Mouse (Mus musculus): ENCODE measurements around the gene Krt80. TPM values are rescaled to one million over a fixed set of nuclear protein-coding genes. Genes with fewer than 3 reads are reported as not detected.

The Krt80 gene
- polyA plus RNA-seq, 1 experiment from 2014 or later = 0.80 TPM

DNA sequence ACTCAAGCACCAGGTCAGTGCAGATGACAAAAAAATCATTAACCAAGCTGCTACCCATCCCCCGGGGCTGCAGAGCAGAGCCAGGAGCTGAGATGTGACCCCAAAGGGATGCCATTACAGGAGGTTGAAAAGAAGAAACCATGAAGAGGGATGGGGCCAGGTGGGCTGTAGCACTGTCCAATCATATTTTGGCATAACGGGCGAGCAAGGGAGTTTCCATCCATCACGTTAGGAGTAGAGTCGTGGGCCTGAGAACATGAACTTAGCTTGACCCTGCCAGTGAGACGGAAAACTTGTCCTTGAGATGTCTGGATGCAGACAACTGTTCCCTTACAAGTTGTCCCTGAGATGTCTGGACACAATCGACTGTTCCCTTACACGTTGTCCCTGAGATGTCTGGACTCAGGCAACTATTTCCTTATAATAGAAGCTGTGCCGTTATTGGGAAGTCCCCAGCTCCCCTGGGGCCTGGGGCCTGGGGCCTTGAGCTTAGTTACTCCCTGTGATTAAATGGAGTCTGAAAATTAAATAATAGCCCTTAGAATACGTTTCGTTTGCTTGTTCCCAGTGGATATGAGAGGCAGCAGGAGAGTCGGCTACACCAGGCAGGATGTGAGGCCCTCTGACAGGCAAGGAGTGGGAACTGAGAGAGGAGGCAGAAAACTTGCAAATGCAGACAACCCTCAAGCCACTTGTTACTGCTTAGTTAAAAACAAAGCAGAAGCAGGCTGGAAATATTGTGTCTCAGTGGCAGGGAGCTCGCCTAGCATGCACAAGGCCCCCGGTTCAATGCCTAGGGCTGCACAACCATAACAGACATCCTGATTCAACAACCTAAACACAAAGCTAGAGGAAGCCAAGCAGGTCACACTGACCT lies 50.8 kb downstream of the Krt80 start:
- Histone ChIP-seq H3K36me3 (no peaks in the 10 kb centered on the region), H3K4me3 (no peak overlapping the region), H3K27me3 (ENCODE audit: insufficient read depth, poor library complexity, severe bottlenecking) (no peaks in the 10 kb centered on the region), H3K4me1 (peaks cover 46% of the 10 kb centered on the region), H3K27ac (peak overlapping the region; percentile 75), H3K9me3 (no peaks in the 10 kb centered on the region)
- WGBS = 54% methylated on average over 14 of the region's 14 CpGs
- DNase-seq (ENCODE audit: low spot score) = no peak

DNA sequence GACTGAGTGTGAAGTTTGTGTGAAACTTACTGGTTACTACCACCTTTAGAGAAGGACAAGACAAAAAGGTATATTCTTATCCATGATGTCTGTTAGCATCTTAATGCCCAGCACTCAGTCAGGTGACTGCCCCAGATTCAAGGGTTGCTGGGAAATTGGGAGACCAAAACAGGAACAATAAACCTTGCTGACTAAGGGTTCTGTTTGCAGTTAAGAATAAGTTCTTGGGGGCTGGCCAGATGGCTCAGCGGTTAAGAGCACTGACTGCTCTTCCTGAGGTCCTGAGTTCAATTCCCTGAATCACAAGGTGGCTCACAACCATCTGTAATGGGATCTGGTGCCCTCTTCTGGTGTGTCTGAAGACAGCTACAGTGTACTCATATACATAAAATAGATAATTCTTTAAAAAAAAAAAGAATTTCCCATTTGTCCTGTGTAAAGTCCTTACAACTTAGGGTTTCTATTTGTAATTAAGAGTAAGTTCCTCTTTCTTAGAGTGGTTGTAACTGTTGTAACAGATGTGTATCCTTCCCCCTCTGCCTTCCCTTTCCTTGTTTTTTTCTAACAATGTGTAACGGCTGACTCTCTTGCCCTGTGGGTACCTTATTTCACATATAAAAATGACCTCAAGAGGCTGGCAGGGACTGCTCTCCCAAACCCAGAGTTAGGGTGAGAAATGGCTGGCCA lies 52.0 kb downstream of the Krt80 start:
- 73% methylated on average over 2 of the region's 2 CpGs for WGBS
- Histone ChIP-seq H3K27me3 (ENCODE audit: insufficient read depth, poor library complexity, severe bottlenecking) (no peaks in the 10 kb centered on the region), H3K36me3 (no peaks in the 10 kb centered on the region), H3K9me3 (no peaks in the 10 kb centered on the region), H3K4me3 (no peak overlapping the region), H3K4me1 (peaks cover 46% of the 10 kb centered on the region), H3K27ac (peak overlapping the region; percentile 75)
- no peak for DNase-seq (ENCODE audit: low spot score)

DNA sequence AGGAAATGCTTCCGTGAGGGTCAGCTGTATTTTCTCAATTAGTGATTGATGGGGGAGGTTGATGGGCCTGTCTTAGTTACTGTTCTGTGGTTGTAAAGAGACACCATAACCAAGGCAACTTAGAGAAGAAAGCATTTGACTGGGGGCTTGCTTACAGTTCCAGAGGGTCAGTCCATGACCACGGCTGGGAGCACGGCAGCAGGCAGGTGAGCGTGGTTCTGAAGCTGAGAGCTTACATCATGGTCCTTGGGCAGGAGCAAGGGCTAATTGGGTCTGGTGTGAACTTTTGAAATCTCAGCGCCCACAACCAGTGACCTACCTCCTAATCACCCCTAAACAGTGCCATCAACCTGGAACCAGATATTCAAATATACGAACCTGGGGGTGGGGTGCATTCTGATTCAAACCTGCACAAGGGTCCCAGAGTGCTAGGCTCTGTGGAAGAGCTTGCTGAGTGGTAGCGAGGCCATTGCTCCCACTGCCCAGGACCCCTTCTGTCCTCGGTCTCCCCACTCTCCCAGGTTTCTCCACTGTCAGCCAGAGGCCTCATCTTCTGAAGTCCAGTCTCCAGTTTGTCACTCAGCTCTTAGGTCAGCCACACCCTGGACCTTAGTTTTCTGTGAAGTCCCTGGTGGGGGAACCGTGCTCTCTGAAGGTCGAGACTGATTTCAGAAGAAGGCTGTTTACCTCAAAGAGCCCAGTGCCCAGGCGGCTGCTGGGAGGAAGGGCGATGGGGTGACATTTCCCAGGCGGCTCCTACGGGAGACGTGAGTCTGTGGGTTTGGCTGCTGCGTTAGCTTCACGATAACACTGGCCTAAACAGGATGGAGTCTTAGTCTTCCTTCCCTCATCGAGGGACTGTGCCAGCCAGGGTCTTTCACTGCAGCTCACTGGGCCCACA lies 52.8 kb downstream of the Krt80 start:
- Histone ChIP-seq H3K9me3 (no peaks in the 10 kb centered on the region), H3K27ac (peak overlapping the region; percentile 79), H3K4me3 (0 out of 2 replicates have a peak overlapping the region, but pooled peaks have one; percentile 12), H3K27me3 (ENCODE audit: insufficient read depth, poor library complexity, severe bottlenecking) (no peaks in the 10 kb centered on the region), H3K36me3 (no peaks in the 10 kb centered on the region), H3K4me1 (peaks cover 43% of the 10 kb centered on the region)
- DNase-seq (ENCODE audit: low spot score) = no peak
- 53% methylated on average over 18 of the region's 18 CpGs for WGBS

DNA sequence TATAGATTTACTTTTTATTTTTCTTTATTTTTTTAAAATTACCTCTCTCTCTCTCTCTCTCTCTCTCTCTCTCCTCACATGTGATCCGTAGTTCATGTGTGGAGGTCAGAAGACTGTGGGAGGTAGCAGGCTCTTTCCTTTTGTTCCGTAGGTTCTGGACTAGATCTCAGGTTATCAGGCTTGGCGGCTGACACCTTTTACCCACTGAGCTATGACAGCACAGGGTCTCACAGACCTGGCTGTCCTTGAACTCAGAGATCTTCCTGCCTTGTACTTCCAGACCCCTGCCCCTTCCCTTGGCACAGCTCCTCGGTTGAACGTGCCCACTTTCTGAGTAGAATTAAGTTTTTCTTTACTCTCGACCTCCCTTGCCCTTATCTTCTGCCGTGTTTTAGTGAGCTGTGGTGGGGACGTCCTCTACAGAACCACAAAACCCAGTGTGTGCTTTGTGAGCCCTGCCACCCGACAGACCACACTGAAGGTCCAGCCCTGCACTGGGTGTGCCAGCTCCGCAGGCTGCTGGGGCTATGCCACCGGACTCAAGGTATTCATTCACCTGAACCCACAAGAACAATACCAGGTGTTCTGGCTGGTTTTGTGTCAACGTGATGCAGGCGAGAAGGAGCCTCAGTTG lies 53.6 kb downstream of the Krt80 start:
- WGBS = 51% methylated on average over 13 of the region's 13 CpGs
- H3K27ac ChIP-seq = peak overlapping the region; percentile 79
- no peak for DNase-seq (ENCODE audit: low spot score)

DNA sequence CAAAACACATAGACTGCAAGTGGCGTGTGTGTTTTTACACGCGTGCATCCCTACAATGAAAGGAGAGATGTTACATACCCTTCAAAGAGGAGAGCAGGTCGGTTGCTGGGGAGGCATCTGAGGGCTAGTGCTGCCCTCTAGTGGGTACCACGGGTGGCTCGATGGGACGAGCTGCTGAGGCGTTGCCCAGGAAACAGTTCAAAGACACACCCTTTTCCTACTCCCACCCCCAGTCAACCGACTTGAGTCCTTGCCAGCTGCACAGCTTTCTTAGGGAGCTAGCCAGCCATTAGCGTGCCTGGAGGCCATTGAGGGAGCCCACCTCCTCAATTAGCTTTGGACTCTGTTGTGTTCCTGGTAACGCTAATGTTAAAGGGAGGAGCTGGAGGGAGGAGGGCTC lies 54.1 kb downstream of the Krt80 start:
- H3K27ac ChIP-seq = peak overlapping the region; percentile 79
- H3K4me1 ChIP-seq = peaks cover 33% of the 10 kb centered on the region
- peak; percentile 93 for DNase-seq (ENCODE audit: low spot score)
- H3K36me3 ChIP-seq = no peaks in the 10 kb centered on the region
- H3K27me3 ChIP-seq (ENCODE audit: insufficient read depth, poor library complexity, severe bottlenecking) = no peaks in the 10 kb centered on the region
- H3K9me3 ChIP-seq = no peaks in the 10 kb centered on the region
- WGBS = 4% methylated on average over 11 of the region's 11 CpGs
- H3K4me3 ChIP-seq = peak overlapping the region; percentile 44

More for the DNA sequence above, 53.6 kb downstream of the Krt80 start:
- Histone ChIP-seq H3K4me1 (peaks cover 38% of the 10 kb centered on the region), H3K27me3 (ENCODE audit: insufficient read depth, poor library complexity, severe bottlenecking) (no peaks in the 10 kb centered on the region), H3K4me3 (peak overlapping the region; percentile 44), H3K36me3 (no peaks in the 10 kb centered on the region), H3K9me3 (no peaks in the 10 kb centered on the region)

DNA sequence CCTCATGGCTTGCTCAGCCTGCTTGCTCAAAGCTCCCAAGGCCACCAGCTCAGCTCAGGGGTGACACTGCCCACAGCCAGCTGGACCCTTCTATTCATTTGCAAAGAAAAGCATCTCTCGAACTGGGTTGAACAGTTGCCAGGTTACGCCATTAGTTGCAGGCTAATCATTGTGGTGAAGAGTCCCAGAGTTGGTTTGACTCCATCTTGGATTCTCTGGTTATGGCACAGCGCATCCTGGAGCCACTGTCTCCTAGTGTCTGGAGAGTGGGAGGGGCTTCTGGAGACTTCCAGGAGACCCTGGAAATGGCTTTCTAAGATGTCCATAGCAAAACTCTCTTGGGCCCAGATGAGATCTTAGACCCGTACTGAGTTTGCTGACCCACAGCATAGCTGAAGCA lies 54.6 kb downstream of the Krt80 start:
- H3K27ac ChIP-seq = no peak overlapping the region
- 89% methylated on average over 4 of the region's 4 CpGs for WGBS
- DNase-seq (ENCODE audit: low spot score) = no peak
- H3K9me3 ChIP-seq = no peaks in the 10 kb centered on the region
- no peak overlapping the region; the same call in 1 of the 2 replicates for H3K4me3 ChIP-seq
- H3K27me3 ChIP-seq (ENCODE audit: insufficient read depth, poor library complexity, severe bottlenecking) = no peaks in the 10 kb centered on the region
- no peaks in the 10 kb centered on the region for H3K36me3 ChIP-seq
- peaks cover 29% of the 10 kb centered on the region for H3K4me1 ChIP-seq

DNA sequence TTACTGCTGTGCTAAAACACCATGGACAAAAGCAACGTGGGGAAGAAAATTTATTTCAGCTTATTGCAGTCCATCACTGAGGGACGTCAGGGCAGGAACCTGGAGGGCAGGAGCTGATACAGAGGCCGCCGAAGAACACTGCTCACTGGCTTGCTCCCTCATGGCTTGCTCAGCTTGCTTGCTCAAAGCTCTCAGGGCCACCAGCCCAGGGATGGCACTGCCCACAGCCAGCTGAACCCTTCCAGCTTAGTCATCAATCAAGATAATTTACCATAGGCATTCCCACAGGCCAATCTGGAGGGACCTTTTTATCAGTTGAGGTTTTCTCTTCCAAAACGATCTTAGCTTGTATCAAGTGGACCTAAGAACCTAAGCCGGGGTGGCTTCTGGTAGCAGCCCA lies 58.0 kb downstream of the Krt80 start:
- Histone ChIP-seq H3K9me3 (no peaks in the 10 kb centered on the region), H3K27me3 (ENCODE audit: insufficient read depth, poor library complexity, severe bottlenecking) (no peaks in the 10 kb centered on the region), H3K4me1 (peaks cover 16% of the 10 kb centered on the region), H3K4me3 (no peak overlapping the region), H3K27ac (no peak overlapping the region), H3K36me3 (no peaks in the 10 kb centered on the region)
- no peak for DNase-seq (ENCODE audit: low spot score)
- WGBS = 75% methylated on average over 6 of the region's 6 CpGs

DNA sequence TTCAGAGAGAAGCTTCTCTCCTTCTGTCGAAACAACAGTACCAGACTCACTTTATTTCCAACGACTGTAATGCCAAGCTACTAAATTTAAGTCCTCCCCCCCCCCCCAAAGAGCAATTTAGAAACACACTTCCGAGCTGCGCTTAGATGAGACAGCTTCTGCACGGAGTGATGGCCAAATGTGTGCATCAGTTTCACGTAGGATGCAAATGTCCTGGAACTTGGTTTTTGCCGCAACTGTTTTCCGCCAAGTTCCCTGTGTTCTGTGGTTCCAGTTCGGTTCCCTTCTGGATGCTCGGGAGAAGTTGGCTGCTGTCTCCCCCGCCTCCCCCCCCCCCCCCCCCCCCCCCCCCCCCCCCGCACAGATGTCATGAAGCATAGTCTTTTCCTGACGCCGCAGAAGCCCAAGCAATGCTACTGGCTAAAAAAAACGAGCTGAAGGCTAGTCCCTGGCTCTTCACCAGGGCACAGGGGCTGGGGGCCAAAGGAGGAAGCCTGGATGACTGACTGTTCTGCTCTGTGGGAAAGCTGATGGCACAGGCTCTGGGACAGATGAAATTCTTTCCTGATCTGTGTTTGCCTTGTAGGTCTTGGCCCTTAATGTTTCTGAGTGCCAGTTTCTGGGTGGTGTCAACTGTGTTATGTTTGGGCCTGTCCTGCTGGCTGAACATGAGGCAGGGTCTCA lies 58.7 kb downstream of the Krt80 start:
- Histone ChIP-seq H3K36me3 (no peaks in the 10 kb centered on the region), H3K4me1 (peaks cover 16% of the 10 kb centered on the region), H3K27me3 (ENCODE audit: insufficient read depth, poor library complexity, severe bottlenecking) (no peaks in the 10 kb centered on the region), H3K27ac (no peak overlapping the region), H3K9me3 (no peaks in the 10 kb centered on the region), H3K4me3 (no peak overlapping the region)
- 62% methylated on average over 14 of the region's 15 CpGs for WGBS
- DNase-seq (ENCODE audit: low spot score) = no peak

DNA sequence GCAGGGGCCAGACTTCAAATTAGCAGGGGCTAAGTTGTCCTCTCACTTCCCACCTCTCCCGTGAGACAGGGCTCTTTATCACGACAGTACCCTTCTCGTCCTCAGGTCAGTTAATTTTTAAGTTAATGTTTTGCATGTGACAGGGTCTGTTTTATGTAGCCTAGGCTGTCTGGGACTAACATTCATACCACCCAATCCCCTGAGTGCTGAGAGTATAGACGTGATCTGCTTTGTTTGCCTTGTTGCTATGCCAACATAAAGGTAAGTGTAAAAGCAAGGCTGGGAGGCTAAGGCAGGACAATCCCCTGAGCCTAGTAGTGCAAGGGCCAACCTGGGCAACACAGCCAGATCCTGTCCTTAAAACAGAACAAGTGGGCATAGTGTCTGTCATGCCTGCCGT lies 60.5 kb downstream of the Krt80 start:
- H3K36me3 ChIP-seq = no peaks in the 10 kb centered on the region
- no peaks in the 10 kb centered on the region for H3K9me3 ChIP-seq
- H3K27me3 ChIP-seq (ENCODE audit: insufficient read depth, poor library complexity, severe bottlenecking) = no peaks in the 10 kb centered on the region
- H3K4me1 ChIP-seq = peaks cover 12% of the 10 kb centered on the region
- no peak for DNase-seq (ENCODE audit: low spot score)
- H3K4me3 ChIP-seq = no peak overlapping the region
- H3K27ac ChIP-seq = no peak overlapping the region
- WGBS = 25% methylated on average over 5 of the region's 5 CpGs

DNA sequence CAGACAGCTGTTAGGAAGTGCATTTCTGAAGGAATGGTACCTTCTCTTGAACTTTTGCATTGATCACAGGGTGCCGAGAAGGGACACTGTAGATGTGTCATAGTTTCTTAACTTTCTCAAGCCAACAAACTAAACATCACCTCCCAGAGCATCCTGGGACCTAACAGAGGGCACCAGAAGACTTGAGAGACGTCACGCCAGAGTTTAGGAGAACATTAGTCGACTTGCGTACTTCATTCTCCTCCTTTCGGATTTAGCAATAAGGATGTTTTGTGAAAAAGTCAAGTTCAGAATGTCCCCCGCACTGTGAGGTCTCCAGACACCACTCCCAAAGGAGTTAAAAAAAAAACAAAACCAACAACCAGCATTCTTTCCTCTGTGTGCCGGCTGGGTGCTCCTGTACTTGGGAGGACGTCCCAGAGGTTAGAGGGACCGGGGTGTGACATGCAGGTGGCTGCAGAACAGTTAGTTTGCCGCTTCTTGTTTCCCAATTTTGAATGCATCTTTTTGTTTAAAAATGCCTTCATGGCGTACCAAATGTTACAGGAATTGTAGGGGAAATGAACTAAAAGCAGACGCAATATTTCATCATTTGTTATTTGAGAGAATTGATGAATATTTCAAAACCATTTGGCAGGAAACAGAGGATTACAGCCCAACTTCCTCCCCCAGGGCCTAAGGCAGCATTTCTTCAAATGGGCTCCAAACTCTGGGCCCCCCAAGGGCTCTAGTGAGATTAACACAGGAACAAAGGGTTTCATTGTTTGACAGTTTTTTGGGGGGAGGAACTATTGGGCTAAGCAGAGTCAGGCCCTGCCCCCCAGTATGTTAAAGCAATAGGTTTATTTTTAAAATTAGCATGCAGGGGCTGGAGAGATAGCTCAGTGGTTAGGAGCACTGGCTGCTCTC lies 61.3 kb downstream of the Krt80 start:
- peaks cover 12% of the 10 kb centered on the region for H3K4me1 ChIP-seq
- H3K27me3 ChIP-seq (ENCODE audit: insufficient read depth, poor library complexity, severe bottlenecking) = no peaks in the 10 kb centered on the region
- no peak for DNase-seq (ENCODE audit: low spot score)
- 63% methylated on average over 13 of the region's 13 CpGs for WGBS
- H3K9me3 ChIP-seq = no peaks in the 10 kb centered on the region
- no peak overlapping the region for H3K27ac ChIP-seq
- H3K36me3 ChIP-seq = no peaks in the 10 kb centered on the region
- no peak overlapping the region for H3K4me3 ChIP-seq

DNA sequence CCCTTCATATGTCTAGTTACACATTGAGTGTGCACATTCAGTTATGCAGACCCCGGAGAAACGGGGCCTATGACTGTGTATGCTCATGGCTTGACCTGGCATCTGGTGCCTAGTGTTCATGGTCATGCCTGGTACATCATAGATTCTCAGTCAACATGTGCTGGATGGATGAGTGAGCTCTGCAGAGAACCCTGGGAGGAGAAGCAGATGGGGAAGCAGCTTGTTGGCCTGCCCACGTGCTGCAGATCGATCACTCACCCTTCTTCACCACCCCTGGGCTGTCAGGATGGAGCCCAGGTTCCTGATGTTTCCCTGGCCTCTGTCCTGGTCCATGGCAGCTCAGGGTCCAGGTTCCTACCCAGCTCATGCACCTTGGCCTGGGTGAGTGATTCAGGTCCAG lies 63.5 kb downstream of the Krt80 start:
- 89% methylated on average over 4 of the region's 4 CpGs for WGBS
- no peak for DNase-seq (ENCODE audit: low spot score)
- Histone ChIP-seq H3K4me1 (peaks cover 12% of the 10 kb centered on the region), H3K27me3 (ENCODE audit: insufficient read depth, poor library complexity, severe bottlenecking) (no peaks in the 10 kb centered on the region), H3K9me3 (no peaks in the 10 kb centered on the region), H3K4me3 (no peak overlapping the region), H3K27ac (no peak overlapping the region), H3K36me3 (no peaks in the 10 kb centered on the region)

Data from heart, embryonic 10.5 days (tissue).